Mouse (Mus musculus) brain, embryonic 14.5 days (tissue): Measurements from ENCODE around the gene Gm9922.

Experiments used
- CTCF ChIP-seq: fragments of 200-500 bp; IDR thresholded peaks from 2 replicates; pipeline ENCODE4 v1.5.1; 2012; ENCODE audit warnings: inconsistent platforms, mild to moderate bottlenecking, moderate library complexity, borderline replicate concordance; ENCODE audit not compliant: insufficient read depth, insufficient read length; ENCODE audit errors: extremely low read depth
- POLR2A ChIP-seq: fragments of 200-500 bp; IDR thresholded peaks from 2 replicates; pipeline ENCODE4 v1.6.1; 2012; ENCODE audit warnings: mild to moderate bottlenecking, inconsistent platforms, borderline replicate concordance; ENCODE audit not compliant: poor library complexity, insufficient read depth, insufficient read length, severe bottlenecking; ENCODE audit errors: extremely low read depth

GRCm38 (mm10) chr14:101707088-101707487, 22.5 kb downstream of the Gm9922 start:
- TF ChIP-seq POLR2A (no peak), CTCF (no peak)
